Mouse (Mus musculus): ENCODE data around the gene Col6a4.

The Col6a4 gene

DNA sequence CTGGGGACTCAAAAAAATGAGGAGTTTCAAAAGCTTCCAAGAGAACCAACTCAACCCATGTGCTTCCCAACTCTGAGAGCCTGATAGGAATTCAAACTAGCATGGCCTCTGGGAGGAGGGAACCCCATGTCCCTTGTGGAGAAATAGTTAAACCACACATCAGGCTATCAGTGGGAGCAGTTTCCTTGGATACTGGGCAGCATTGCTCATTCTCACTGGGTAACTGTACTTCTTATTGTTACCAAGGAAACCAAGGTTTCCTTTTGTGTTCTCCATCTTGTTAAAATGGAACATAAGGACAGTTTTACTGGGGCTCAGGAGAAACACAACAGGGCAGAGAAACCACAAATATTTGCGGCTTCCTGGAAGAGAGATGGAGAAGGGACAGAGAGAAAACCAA is 146.8 kb downstream of the Col6a4 start:
- DNase-seq: no peak

DNA sequence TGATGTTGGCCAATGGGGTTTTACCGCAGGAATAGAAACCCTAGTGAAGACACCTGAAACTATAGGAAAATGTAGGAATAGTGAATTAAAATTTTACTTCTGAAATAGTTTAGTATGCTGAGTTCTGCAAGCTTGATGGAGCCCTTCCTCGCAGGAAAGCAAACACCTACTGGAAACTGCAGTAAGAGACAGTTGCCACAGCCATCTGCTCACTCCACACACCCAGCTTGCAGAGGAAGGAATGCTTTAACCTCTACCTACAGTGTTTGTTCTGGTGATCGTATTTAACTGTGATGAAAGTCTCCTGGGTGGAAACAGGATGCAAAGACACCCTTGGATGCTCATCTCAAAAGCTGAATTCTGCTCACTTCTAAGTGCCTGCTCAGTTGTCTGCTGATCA is 149.0 kb downstream of the Col6a4 start:
- no peak for DNase-seq
